Mouse (Mus musculus) myocyte (in vitro differentiated cells): ENCODE data around the gene Ppp1r3d.

ENCODE experiments used
- MAX ChIP-seq: IDR thresholded peaks from one replicate; pipeline ENCODE4 v1.6.1; 2011; ENCODE audit warnings: low read depth, mild to moderate bottlenecking, control low read depth
- MYOD1 ChIP-seq, 3 experiments: IDR thresholded peaks; one replicate each; pipeline ENCODE4 v1.6.1; 2011; ENCODE audit warnings: control low read depth in 2 of 3, low read depth in 2 of 3, mild to moderate bottlenecking in 2 of 3, moderate library complexity in 1 of 3; ENCODE audit not compliant: insufficient read length in 2 of 3, control insufficient read depth in 1 of 3
- POLR2A ChIP-seq: IDR thresholded peaks from one replicate; pipeline ENCODE4 v1.6.1; 2011; ENCODE audit warnings: low read depth, mild to moderate bottlenecking, control low read depth, moderate library complexity; ENCODE audit not compliant: insufficient read length

- TF ChIP-seq POLR2A = no peak
- no peak for TF ChIP-seq MYOD1 (IDR thresholded peaks at IDR 0.05; ENCODE audit: control insufficient read depth in 1 of 3, insufficient read length in 2 of 3, low read depth in 2 of 3)
- TF ChIP-seq MAX = no peak
Measured at GRCm38 (mm10) chr2:178421603-178422002, 7.3 kb upstream of the Ppp1r3d start.
